Mouse (Mus musculus): ENCODE results near the gene Stx8. TPM values are rescaled to one million over a fixed set of nuclear protein-coding genes. Genes with fewer than 3 reads are reported as not detected.
A peak's percentile ranks its signal among the peaks of the same experiment; 100 is the strongest.

The Stx8 gene
- polyA plus RNA-seq, 1 experiment from 2014 or later: 52.4 TPM

GRCm38 (mm10) chr11:68211924-68212578 lies 246.1 kb downstream of the Stx8 start:
- ATAC-seq (replicated peaks; ENCODE audit: low FRiP score): peak; percentile 52
- no peak overlapping the region for H3K4me2 ChIP-seq
- WGBS: 29% methylated on average over 8 of the region's 8 CpGs
- no peak overlapping the region for H3K9ac ChIP-seq
- no peak overlapping the region for H3K4me3 ChIP-seq (replicated peaks)
- no peaks in the 10 kb centered on the region for H3K27me3 ChIP-seq
- H3K36me3 ChIP-seq: no peaks in the 10 kb centered on the region
- peak overlapping the region; percentile 56; the same call in 1 of the 2 replicates for H3K27ac ChIP-seq
- H3K9me3 ChIP-seq (replicated peaks): no peaks in the 10 kb centered on the region
- peaks cover 42% of the 10 kb centered on the region for H3K4me1 ChIP-seq

- Histone ChIP-seq H3K9me3 (replicated peaks) (no peaks in the 10 kb centered on the region), H3K9ac (no peak overlapping the region), H3K4me2 (no peak overlapping the region), H3K36me3 (no peaks in the 10 kb centered on the region), H3K27ac (no peak overlapping the region), H3K4me1 (peaks cover 49% of the 10 kb centered on the region), H3K4me3 (replicated peaks) (no peak overlapping the region), H3K27me3 (no peaks in the 10 kb centered on the region)
- WGBS: 68% methylated on average over 3 of the region's 3 CpGs
- ATAC-seq (replicated peaks; ENCODE audit: low FRiP score): no peak
These were observed 247.9 kb downstream of the Stx8 start for GRCm38 (mm10) chr11:68213896-68214295.

- no peak overlapping the region for H3K27ac ChIP-seq
- ATAC-seq (replicated peaks; ENCODE audit: low FRiP score): no peak
These were observed 248.7 kb downstream of the Stx8 start for GRCm38 (mm10) chr11:68214496-68215205.

DNA sequence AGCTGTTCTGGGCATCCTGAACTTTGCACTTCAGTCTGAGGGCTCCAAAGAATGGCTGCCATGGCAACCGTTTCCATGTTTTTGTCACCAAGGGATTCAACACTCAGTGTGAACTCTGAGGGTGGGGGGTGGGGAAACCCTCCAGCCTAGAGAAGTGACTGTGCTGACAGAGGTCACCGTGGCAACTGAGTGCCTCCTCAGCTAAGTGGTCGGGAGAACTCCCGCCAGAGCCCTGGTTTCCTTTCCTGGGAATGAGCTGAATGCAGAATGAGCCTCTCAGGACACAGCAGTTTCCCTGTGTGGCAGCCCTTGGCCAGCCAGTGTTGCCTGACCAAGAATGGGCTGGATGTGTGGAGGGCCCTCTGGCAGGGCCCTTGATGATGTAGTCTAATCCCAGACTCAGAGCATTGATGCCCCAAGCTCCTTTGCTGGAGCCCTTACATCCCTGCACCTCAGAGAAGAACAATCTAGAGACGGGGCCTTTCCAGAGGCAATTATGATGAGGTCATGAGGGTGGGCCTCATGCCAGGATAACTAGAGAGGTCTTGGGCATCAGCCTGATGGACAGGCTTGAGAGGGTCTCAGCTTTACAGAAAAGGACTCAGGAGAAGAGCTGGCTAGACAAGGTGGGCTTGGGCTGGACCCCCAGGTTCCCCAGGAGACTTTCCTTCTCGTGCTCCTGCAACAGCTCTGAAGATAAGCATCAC lies 249.4 kb downstream of the Stx8 start:
- Histone ChIP-seq H3K27me3 (no peaks in the 10 kb centered on the region), H3K4me1 (peaks cover 52% of the 10 kb centered on the region), H3K4me3 (replicated peaks) (no peak overlapping the region), H3K9me3 (replicated peaks) (no peaks in the 10 kb centered on the region), H3K9ac (0 out of 2 replicates have a peak overlapping the region, but pooled peaks have one; percentile 29), H3K27ac (no peak overlapping the region), H3K36me3 (no peaks in the 10 kb centered on the region), H3K4me2 (no peak overlapping the region)
- 35% methylated on average over 6 of the region's 6 CpGs for WGBS
- no peak for ATAC-seq (replicated peaks; ENCODE audit: low FRiP score)

More at GRCm38 (mm10) chr11:68214496-68215205, 248.7 kb downstream of the Stx8 start:
- WGBS: 67% methylated on average over 9 of the region's 9 CpGs
- no peaks in the 10 kb centered on the region for H3K27me3 ChIP-seq
- peaks cover 50% of the 10 kb centered on the region for H3K4me1 ChIP-seq
- H3K36me3 ChIP-seq: no peaks in the 10 kb centered on the region
- H3K4me3 ChIP-seq (replicated peaks): no peak overlapping the region
- H3K9ac ChIP-seq: 0 out of 2 replicates have a peak overlapping the region, but pooled peaks have one; percentile 29
- H3K9me3 ChIP-seq (replicated peaks): no peaks in the 10 kb centered on the region
- H3K4me2 ChIP-seq: no peak overlapping the region

DNA sequence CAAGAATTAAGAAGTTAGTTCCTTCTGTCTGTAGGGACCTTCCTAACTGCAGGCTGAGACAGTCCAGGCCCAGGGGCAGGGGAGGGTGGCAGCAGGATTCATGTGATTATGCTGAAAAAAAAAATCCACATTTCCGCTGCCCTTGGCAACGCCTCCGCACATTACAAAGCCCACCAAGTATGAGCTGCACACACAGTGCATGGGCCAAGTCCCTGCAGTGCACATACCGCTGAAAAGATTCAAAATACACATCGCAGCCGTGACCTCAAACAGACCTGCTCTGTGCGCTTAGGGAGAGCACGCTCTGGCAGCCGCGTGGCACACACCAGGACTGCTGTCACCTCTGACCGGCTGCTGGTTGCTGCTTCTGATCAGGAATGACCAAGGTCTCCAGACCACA lies 250.0 kb downstream of the Stx8 start:
- no peak overlapping the region for H3K4me3 ChIP-seq (replicated peaks)
- H3K4me1 ChIP-seq: peaks cover 52% of the 10 kb centered on the region
- no peak overlapping the region for H3K4me2 ChIP-seq
- H3K27me3 ChIP-seq: no peaks in the 10 kb centered on the region
- no peaks in the 10 kb centered on the region for H3K36me3 ChIP-seq
- no peak for ATAC-seq (replicated peaks; ENCODE audit: low FRiP score)
- H3K9ac ChIP-seq: no peak overlapping the region
- H3K27ac ChIP-seq: no peak overlapping the region
- H3K9me3 ChIP-seq (replicated peaks): no peaks in the 10 kb centered on the region
- 73% methylated on average over 11 of the region's 11 CpGs for WGBS

- peaks cover 24% of the 10 kb centered on the region for H3K4me1 ChIP-seq
- H3K27ac ChIP-seq: no peak overlapping the region
- H3K27me3 ChIP-seq: no peaks in the 10 kb centered on the region
- no peak overlapping the region for H3K9ac ChIP-seq
- H3K4me2 ChIP-seq: no peak overlapping the region
- no peaks in the 10 kb centered on the region for H3K9me3 ChIP-seq (replicated peaks)
- no peak overlapping the region for H3K4me3 ChIP-seq (replicated peaks)
- ATAC-seq (replicated peaks; ENCODE audit: low FRiP score): no peak
- no peaks in the 10 kb centered on the region for H3K36me3 ChIP-seq
- 77% methylated on average over 4 of the region's 4 CpGs for WGBS
These were observed 254.7 kb downstream of the Stx8 start for GRCm38 (mm10) chr11:68220733-68221132.

DNA sequence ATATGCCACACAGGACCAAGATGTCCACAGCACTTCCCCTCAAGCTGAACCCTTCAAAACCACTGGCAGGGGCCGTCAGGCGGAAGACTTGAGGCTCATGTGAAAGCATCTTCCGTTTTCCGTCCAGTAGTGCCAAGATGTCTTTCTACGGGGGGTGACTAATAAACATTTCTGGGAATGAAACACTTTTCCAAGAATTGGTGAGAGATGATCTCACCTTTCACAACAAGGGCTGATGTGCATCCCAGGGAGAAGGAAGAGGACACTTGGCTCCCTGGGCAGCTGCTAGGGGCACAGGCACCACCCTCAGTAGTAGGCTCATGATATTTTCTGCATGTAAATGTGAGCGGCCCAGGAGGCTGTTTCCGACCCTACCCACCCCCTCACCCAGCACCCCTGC lies 256.2 kb downstream of the Stx8 start:
- H3K36me3 ChIP-seq: no peaks in the 10 kb centered on the region
- 86% methylated on average over 7 of the region's 7 CpGs for WGBS

DNA sequence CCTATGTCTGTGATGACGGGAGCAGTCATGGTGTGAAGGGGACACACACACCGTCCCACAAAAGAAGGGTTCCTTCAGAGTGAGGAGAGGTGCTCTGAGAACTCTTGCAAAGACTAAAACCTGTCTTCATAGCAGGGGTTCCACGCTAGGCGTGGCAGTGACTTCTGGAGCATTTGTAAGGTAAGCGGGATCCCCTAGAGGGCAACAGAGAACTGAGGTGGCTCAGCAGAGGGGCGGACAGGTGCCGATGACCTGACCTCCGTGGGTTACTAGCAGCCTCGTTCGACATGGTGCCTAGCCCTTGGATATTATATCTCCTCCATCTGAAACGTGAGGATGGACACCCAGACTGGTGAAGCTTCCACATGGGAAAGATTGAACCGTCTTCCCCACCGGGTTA lies 257.1 kb downstream of the Stx8 start:
- no peaks in the 10 kb centered on the region for H3K9me3 ChIP-seq (replicated peaks)
- no peak overlapping the region for H3K4me2 ChIP-seq
- no peak overlapping the region for H3K4me3 ChIP-seq (replicated peaks)
- 63% methylated on average over 13 of the region's 13 CpGs for WGBS
- peaks cover 16% of the 10 kb centered on the region; the same call in 1 of the 2 replicates for H3K4me1 ChIP-seq
- no peaks in the 10 kb centered on the region for H3K36me3 ChIP-seq
- no peak overlapping the region for H3K27ac ChIP-seq
- no peak overlapping the region for H3K9ac ChIP-seq
- no peak for ATAC-seq (replicated peaks; ENCODE audit: low FRiP score)
- no peaks in the 10 kb centered on the region for H3K27me3 ChIP-seq

More for the DNA sequence above, 256.2 kb downstream of the Stx8 start:
- ATAC-seq (replicated peaks; ENCODE audit: low FRiP score): no peak
- Histone ChIP-seq H3K4me1 (peaks cover 22% of the 10 kb centered on the region; the same call in 1 of the 2 replicates), H3K9ac (no peak overlapping the region), H3K27ac (no peak overlapping the region), H3K4me3 (replicated peaks) (no peak overlapping the region), H3K4me2 (no peak overlapping the region), H3K9me3 (replicated peaks) (no peaks in the 10 kb centered on the region), H3K27me3 (no peaks in the 10 kb centered on the region)

DNA sequence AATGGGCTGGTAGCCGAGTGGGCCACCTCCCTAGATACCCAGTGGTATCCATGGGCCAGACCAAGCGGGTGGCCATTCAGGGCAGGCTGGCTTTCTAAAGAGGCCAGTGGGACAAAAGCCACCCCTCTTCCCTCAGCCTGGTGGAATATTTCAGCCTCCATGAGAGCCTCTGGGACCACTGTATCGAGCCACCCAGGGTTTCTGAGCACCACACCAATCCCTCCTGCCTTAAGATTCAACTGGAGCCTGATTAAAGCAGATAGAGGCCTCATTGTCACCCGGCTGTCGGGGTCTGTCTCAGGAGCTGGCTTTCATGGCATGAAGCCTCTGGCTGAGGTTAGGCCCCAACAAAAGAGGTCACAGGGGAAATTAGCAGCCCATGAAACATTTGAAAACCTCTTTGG lies 260.7 kb downstream of the Stx8 start:
- Histone ChIP-seq H3K36me3 (no peaks in the 10 kb centered on the region), H3K9ac (no peak overlapping the region), H3K4me2 (no peak overlapping the region), H3K9me3 (replicated peaks) (no peaks in the 10 kb centered on the region), H3K4me3 (replicated peaks) (no peak overlapping the region), H3K4me1 (peaks cover 13% of the 10 kb centered on the region), H3K27me3 (no peaks in the 10 kb centered on the region), H3K27ac (no peak overlapping the region)
- 65% methylated on average over 5 of the region's 5 CpGs for WGBS
- no peak for ATAC-seq (replicated peaks; ENCODE audit: low FRiP score)

DNA sequence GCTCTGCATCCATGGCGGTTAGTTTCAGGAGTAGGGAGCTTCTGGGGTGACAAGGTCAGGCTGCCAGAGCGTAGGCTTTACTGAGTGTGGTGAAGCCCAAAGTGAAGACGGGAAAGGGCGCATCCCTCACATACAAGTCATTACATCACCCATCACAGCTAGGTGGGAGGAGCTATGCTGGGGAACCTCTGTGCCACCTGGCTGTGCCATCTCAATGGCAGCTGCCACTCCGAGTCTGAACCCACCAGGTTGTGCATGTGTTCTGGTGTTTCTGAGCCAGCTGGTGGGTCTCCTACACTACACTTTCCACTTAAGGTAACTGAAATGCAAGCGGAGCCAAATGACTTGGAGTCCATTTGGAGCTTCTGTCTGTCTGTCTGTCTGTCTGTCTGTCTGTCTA lies 261.8 kb downstream of the Stx8 start:
- Histone ChIP-seq H3K36me3 (no peaks in the 10 kb centered on the region), H3K4me1 (peaks cover 13% of the 10 kb centered on the region), H3K9me3 (replicated peaks) (no peaks in the 10 kb centered on the region), H3K9ac (no peak overlapping the region), H3K27me3 (no peaks in the 10 kb centered on the region), H3K4me2 (no peak overlapping the region), H3K27ac (no peak overlapping the region), H3K4me3 (replicated peaks) (no peak overlapping the region)
- no peak for ATAC-seq (replicated peaks; ENCODE audit: low FRiP score)
- WGBS: 92% methylated on average over 6 of the region's 6 CpGs

GRCm38 (mm10) chr11:68228941-68229665 lies 263.1 kb downstream of the Stx8 start:
- 56% methylated on average over 18 of the region's 18 CpGs for WGBS
- no peaks in the 10 kb centered on the region for H3K27me3 ChIP-seq
- no peaks in the 10 kb centered on the region for H3K36me3 ChIP-seq
- peaks cover 13% of the 10 kb centered on the region for H3K4me1 ChIP-seq
- no peak overlapping the region for H3K4me3 ChIP-seq (replicated peaks)
- H3K27ac ChIP-seq: no peak overlapping the region
- H3K4me2 ChIP-seq: no peak overlapping the region
- H3K9me3 ChIP-seq (replicated peaks): no peaks in the 10 kb centered on the region
- no peak for ATAC-seq (replicated peaks; ENCODE audit: low FRiP score)
- no peak overlapping the region for H3K9ac ChIP-seq

Data from kidney, embryonic 15.5 days (tissue).